Mouse (Mus musculus) stomach, embryonic 16.5 days (tissue): ENCODE results near the gene Hist3h2ba. TPM values are rescaled to one million over a fixed set of nuclear protein-coding genes. Genes with fewer than 3 reads are reported as not detected.

ENCODE experiments used
- ATAC-seq: fragments of 200-750 bp; cut with Nextera tagmentation; 2 replicates; pipeline ENCODE4 v1.8.0; 2017; ENCODE audit warnings: moderate number of reproducible peaks, moderate TSS enrichment; ENCODE audit not compliant: insufficient read depth, low FRiP score
- H3K27ac ChIP-seq: fragments of 300-500 bp; sonication (generic); 2 replicates; pipeline ENCODE4 v1.5.1; 2014; ENCODE audit warnings: low read length
- H3K27me3 ChIP-seq: fragments of 300-500 bp; sonication (generic); 2 replicates; pipeline ENCODE4 v1.6.1; 2014; ENCODE audit warnings: low read length, control low read depth, mixed read lengths; ENCODE audit not compliant: control insufficient read depth, insufficient read depth
- H3K36me3 ChIP-seq: fragments of 300-500 bp; sonication (generic); 2 replicates; pipeline ENCODE4 v1.6.1; 2014; ENCODE audit warnings: low read length; ENCODE audit not compliant: control insufficient read depth, insufficient read depth
- H3K4me1 ChIP-seq: fragments of 300-500 bp; sonication (generic); 2 replicates; pipeline ENCODE4 v1.6.1; 2014; ENCODE audit warnings: low read length, control low read depth, mixed read lengths; ENCODE audit not compliant: control insufficient read depth, insufficient read depth
- H3K4me2 ChIP-seq: fragments of 300-500 bp; sonication (generic); 2 replicates; pipeline ENCODE4 v1.6.1; 2014; ENCODE audit warnings: low read depth, low read length, mixed read lengths
- H3K4me3 ChIP-seq: fragments of 300-500 bp; sonication (generic); replicated peaks from 2 replicates; pipeline ENCODE4 v1.5.1; 2014; ENCODE audit warnings: mild to moderate bottlenecking, low read length
- H3K9ac ChIP-seq: fragments of 300-500 bp; sonication (generic); 2 replicates; pipeline ENCODE4 v1.6.1; 2014; ENCODE audit warnings: low read length
- H3K9me3 ChIP-seq: fragments of 300-500 bp; sonication (generic); replicated peaks from 2 replicates; pipeline ENCODE4 v1.6.1; 2016; ENCODE audit warnings: low read length, control low read depth; ENCODE audit not compliant: control insufficient read depth
- WGBS: fragments of 180-500 bp; shearing (Covaris S2); extraction: QIAGEN DNeasy Blood & Tissue Kit; methylation state at CpG from one replicate; pipeline ENCODE4 v1.1.7; 2014; 5-methylcytosine and 5-hydroxymethylcytosine counted together
- polyA plus RNA-seq: library from polyadenylated mRNA; unstranded; fragments of >200 nt; fragmentation: Nextera tagmentation; extraction: Ambion mirVana; gene quantifications from 2 replicates; pipeline ENCODE4 v1.2.1, GENCODE M21; 2015

The Hist3h2ba gene
- polyA plus RNA-seq, 1 experiment from 2014 or later = 50.7 TPM

- WGBS = 64% methylated on average over 3 of the region's 3 CpGs
- H3K9me3 ChIP-seq = no peaks in the 10 kb centered on the region
- H3K36me3 ChIP-seq = peaks cover 7% of the 10 kb centered on the region
- peak overlapping the region; percentile 70 for H3K27ac ChIP-seq
- peak overlapping the region; percentile 92 for H3K9ac ChIP-seq
- peak overlapping the region; percentile 99 for H3K4me2 ChIP-seq
- ATAC-seq = no peak
- H3K27me3 ChIP-seq = no peaks in the 10 kb centered on the region
- peak overlapping the region; percentile 76 for H3K4me3 ChIP-seq
- H3K4me1 ChIP-seq = peaks cover 28% of the 10 kb centered on the region
Measured at GRCm38 (mm10) chr11:58979183-58979582, 30.5 kb downstream of the Hist3h2ba start.

DNA sequence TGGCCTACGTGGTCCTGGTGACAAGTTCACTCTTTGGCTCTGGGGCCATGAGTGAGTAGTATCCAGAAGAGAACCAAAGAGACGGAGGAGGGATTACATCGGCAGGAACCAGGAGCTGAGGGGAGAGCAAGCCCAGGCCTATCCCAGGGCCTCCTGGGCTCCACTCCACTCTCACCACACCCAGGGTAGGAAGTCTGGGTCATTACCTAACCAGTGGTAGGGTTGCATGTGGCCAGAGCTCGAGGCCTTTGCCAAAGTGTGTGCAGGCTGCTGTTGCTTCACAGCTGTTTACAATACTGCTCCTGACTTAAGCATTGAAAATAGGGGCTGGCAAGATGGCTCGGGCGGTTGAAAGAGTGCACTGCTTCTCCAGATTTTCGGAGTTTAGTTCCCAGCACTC, 30.9 kb downstream of the Hist3h2ba start:
- no peaks in the 10 kb centered on the region for H3K9me3 ChIP-seq
- no peaks in the 10 kb centered on the region for H3K27me3 ChIP-seq
- peak overlapping the region; percentile 70 for H3K27ac ChIP-seq
- 63% methylated on average over 7 of the region's 7 CpGs for WGBS
- H3K4me3 ChIP-seq = peak overlapping the region; percentile 76
- peaks cover 28% of the 10 kb centered on the region for H3K4me1 ChIP-seq
- H3K9ac ChIP-seq = peak overlapping the region; percentile 92
- H3K36me3 ChIP-seq = peaks cover 7% of the 10 kb centered on the region
- no peak for ATAC-seq
- peak overlapping the region; percentile 99 for H3K4me2 ChIP-seq

DNA sequence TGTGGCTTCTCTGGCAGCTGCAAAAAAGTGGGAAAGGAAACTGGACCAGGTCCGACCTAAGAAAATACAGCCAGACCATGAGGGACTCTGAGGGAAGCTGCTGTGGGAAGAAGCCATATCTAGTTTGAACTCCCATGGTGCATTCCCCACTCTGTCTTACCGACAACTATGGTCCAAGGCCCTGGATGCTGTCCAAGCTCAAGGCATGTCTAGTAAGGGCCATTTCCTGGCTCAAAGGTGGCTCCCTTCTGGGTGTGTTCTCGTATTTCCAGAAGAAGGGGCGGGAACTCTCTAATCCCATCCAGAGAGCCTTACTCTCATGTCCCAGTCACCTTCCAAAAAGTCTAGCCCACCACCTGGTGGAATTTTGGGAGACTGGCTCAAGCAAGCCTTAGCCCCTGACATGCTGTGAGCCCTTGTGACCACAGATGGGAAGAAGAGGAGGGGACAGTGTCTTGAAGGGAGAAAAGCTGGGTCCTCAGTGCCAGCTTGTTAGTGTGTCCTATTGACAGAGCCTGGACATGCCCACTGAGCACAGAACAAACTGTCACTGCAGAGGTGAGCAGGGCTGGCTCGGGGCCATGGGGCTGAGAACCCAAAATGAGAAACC, 31.8 kb downstream of the Hist3h2ba start:
- H3K9me3 ChIP-seq = no peaks in the 10 kb centered on the region
- no peaks in the 10 kb centered on the region for H3K27me3 ChIP-seq
- H3K4me1 ChIP-seq = peaks cover 28% of the 10 kb centered on the region
- peak overlapping the region; percentile 76; the same call in 1 of the 2 replicates for H3K4me3 ChIP-seq
- H3K27ac ChIP-seq = no peak overlapping the region; the same call in 1 of the 2 replicates
- H3K9ac ChIP-seq = peak overlapping the region; percentile 92; the same call in 1 of the 2 replicates
- no peak for ATAC-seq
- WGBS = 54% methylated on average over 5 of the region's 5 CpGs
- H3K4me2 ChIP-seq = peak overlapping the region; percentile 99
- peaks cover 9% of the 10 kb centered on the region; the same call in 1 of the 2 replicates for H3K36me3 ChIP-seq

- Histone ChIP-seq H3K36me3 (peaks cover 9% of the 10 kb centered on the region; the same call in 1 of the 2 replicates), H3K27me3 (no peaks in the 10 kb centered on the region), H3K9me3 (no peaks in the 10 kb centered on the region), H3K27ac (no peak overlapping the region), H3K4me3 (no peak overlapping the region), H3K9ac (peak overlapping the region; percentile 14; the same call in 1 of the 2 replicates), H3K4me2 (no peak overlapping the region), H3K4me1 (peaks cover 28% of the 10 kb centered on the region)
- no peak for ATAC-seq
- WGBS = 45% methylated on average over 14 of the region's 14 CpGs
Measured at GRCm38 (mm10) chr11:58981541-58982447, 33.1 kb downstream of the Hist3h2ba start.

DNA sequence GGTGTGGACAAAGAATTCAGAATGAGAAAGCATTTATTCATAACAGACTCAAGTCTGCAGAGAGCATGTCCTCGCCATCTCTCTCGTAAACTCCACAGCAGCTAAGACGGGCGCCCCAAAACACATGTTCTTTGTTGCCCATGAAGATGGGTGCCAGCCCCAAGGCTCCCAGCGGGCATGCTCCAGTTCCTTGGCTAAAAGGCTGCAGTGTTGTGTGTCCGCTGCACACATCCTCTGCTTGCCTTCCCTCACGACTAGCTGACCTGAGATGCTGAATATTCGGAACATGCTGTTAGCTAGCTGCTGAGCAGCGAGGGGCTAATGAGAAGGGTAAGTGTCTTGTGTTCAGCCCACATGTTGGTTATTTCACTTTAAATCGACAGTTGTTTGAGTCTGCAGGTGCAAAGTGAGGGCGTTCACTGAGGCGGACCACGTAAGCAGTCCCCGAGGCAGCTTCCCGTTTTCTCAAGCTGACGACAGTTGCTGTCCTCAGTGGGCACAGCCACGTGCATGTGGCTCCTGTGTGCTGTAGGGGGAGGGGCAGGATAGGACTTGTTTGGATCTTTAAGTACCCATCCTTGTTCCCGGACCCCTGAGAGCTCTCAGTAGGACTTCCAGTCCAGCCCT, 33.9 kb downstream of the Hist3h2ba start:
- H3K4me2 ChIP-seq = no peak overlapping the region
- 87% methylated on average over 18 of the region's 18 CpGs for WGBS
- H3K27ac ChIP-seq = no peak overlapping the region
- peaks cover 25% of the 10 kb centered on the region for H3K4me1 ChIP-seq
- no peak overlapping the region for H3K9ac ChIP-seq
- no peak overlapping the region for H3K4me3 ChIP-seq
- no peak for ATAC-seq
- peaks cover 9% of the 10 kb centered on the region; the same call in 1 of the 2 replicates for H3K36me3 ChIP-seq
- H3K27me3 ChIP-seq = no peaks in the 10 kb centered on the region
- H3K9me3 ChIP-seq = no peaks in the 10 kb centered on the region

DNA sequence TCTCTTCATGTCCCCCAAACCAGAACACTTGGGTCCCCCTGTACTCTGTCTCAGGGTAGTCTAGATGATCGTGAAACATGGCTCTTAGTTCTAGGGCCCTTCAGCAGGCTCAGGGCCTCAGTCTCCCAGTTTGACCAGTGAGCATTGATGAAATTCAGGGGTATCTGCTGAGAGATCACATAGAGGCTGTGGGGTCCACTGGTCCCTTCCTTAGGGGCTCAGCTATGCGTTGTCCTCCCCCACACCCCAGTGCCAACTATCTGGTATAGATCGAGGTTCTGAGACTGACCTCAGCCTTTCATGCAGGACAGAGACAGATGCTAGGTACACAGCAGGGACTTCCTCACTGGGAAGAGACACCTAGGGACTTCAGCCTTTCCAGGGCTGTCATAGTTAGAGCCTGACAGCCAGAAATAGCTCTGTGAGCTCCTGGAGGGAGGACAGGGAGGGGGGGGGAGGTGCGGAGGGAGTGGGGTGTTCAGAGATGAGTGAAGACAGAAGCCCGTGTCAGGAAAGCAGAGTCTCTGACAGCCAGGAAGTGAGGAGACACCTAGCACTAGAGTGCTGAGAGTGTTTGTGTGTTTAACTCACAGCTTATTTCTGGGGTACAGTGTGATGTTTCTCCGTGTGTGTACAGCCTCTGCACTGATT, 35.1 kb downstream of the Hist3h2ba start:
- Histone ChIP-seq H3K9ac (no peak overlapping the region), H3K4me2 (no peak overlapping the region), H3K27me3 (no peaks in the 10 kb centered on the region), H3K4me1 (peaks cover 23% of the 10 kb centered on the region), H3K9me3 (no peaks in the 10 kb centered on the region), H3K27ac (no peak overlapping the region), H3K4me3 (no peak overlapping the region), H3K36me3 (peaks cover 16% of the 10 kb centered on the region)
- WGBS = 78% methylated on average over 6 of the region's 6 CpGs
- no peak for ATAC-seq

- Histone ChIP-seq H3K4me2 (no peak overlapping the region), H3K4me1 (peaks cover 15% of the 10 kb centered on the region), H3K27ac (no peak overlapping the region), H3K9ac (no peak overlapping the region), H3K36me3 (peaks cover 22% of the 10 kb centered on the region), H3K27me3 (no peaks in the 10 kb centered on the region), H3K4me3 (no peak overlapping the region), H3K9me3 (no peaks in the 10 kb centered on the region)
- ATAC-seq = no peak
- 91% methylated on average over 7 of the region's 7 CpGs for WGBS
Measured at GRCm38 (mm10) chr11:58984657-58985056, 35.9 kb downstream of the Hist3h2ba start.

- H3K9ac ChIP-seq = no peak overlapping the region
- no peaks in the 10 kb centered on the region for H3K9me3 ChIP-seq
- no peaks in the 10 kb centered on the region for H3K27me3 ChIP-seq
- 83% methylated on average over 3 of the region's 3 CpGs for WGBS
- H3K4me2 ChIP-seq = no peak overlapping the region
- no peak for ATAC-seq
- H3K36me3 ChIP-seq = peaks cover 22% of the 10 kb centered on the region
- H3K27ac ChIP-seq = no peak overlapping the region
- H3K4me1 ChIP-seq = peaks cover 7% of the 10 kb centered on the region
- H3K4me3 ChIP-seq = no peak overlapping the region
Measured at GRCm38 (mm10) chr11:58985299-58985917, 36.7 kb downstream of the Hist3h2ba start.
